Mouse (Mus musculus) hematopoietic stem cell, adult 5-6 weeks (primary cell): Measurements from ENCODE around the gene Sptlc2. TPM values are rescaled to one million over a fixed set of nuclear protein-coding genes. Genes with fewer than 3 reads are reported as not detected.
A peak's percentile ranks its signal among the peaks of the same experiment; 100 is the strongest.

Experiments used
- ATAC-seq, 2 experiments: fragments of 125-278 bp in 1 of 2; replicated peaks in 1 of 2; 2 replicates each; pipeline ENCODE4 v1.8.0; 2016 to 2017; ENCODE audit warnings: inconsistent platforms in 2 of 2, mild to moderate bottlenecking in 2 of 2, moderate number of reproducible peaks in 2 of 2, low read depth in 1 of 2, moderate TSS enrichment in 1 of 2; ENCODE audit not compliant: low FRiP score in 2 of 2, poor library complexity in 2 of 2, severe bottlenecking in 2 of 2, insufficient read depth in 1 of 2, low TSS enrichment in 1 of 2
- total RNA-seq: library from RNA; stranded (forward); fragments of 172-1452, 232-1000 nt; gene quantifications from 2 replicates; pipeline ENCODE4 v1.2.3, GENCODE M21; 2017

Sptlc2 gene
- total RNA-seq, 1 experiment from 2014 or later = 76.4 TPM

- ATAC-seq = no peak
Observed at GRCm38 (mm10) chr12:87401883-87402282, 13.7 kb upstream of the Sptlc2 start.

GRCm38 (mm10) chr12:87399119-87399819 is 11.1 kb upstream of the Sptlc2 start:
- ATAC-seq = peak; percentile 27 to 69; a peak in 1 of 4 replicates

GRCm38 (mm10) chr12:87397811-87398417 is 9.8 kb upstream of the Sptlc2 start:
- ATAC-seq = no peak

GRCm38 (mm10) chr12:87397126-87397525 is 9.0 kb upstream of the Sptlc2 start:
- no peak for ATAC-seq

GRCm38 (mm10) chr12:87394316-87394715 is 6.2 kb upstream of the Sptlc2 start:
- ATAC-seq = no peak

GRCm38 (mm10) chr12:87393447-87394145 is 5.4 kb upstream of the Sptlc2 start:
- ATAC-seq = 0 out of 4 replicates have a peak, but pooled peaks of 1 of the 2 experiments have one; percentile 12

- ATAC-seq = no peak
Observed at GRCm38 (mm10) chr12:87391355-87391754, 3.2 kb upstream of the Sptlc2 start.

GRCm38 (mm10) chr12:87389231-87389630 is 1.1 kb upstream of the Sptlc2 start:
- ATAC-seq = no peak

GRCm38 (mm10) chr12:87387171-87388121 is 709 bp downstream of the Sptlc2 start:
- no peak; a peak in 1 of 4 replicates for ATAC-seq

- ATAC-seq = no peak
Observed at GRCm38 (mm10) chr12:87385051-87385450, 3.1 kb downstream of the Sptlc2 start.

- ATAC-seq = no peak
Observed at GRCm38 (mm10) chr12:87381380-87381682, 6.8 kb downstream of the Sptlc2 start.

GRCm38 (mm10) chr12:87380586-87381379 is 7.4 kb downstream of the Sptlc2 start:
- ATAC-seq = peak in 1 of 2 experiments; percentile 14; a peak in 2 of 4 replicates

GRCm38 (mm10) chr12:87379496-87379895 is 8.7 kb downstream of the Sptlc2 start:
- peak in 1 of 2 experiments; percentile 36; a peak in 2 of 4 replicates for ATAC-seq

- no peak for ATAC-seq
Observed at GRCm38 (mm10) chr12:87374159-87374558, 14.0 kb downstream of the Sptlc2 start.

- ATAC-seq = no peak
Observed at GRCm38 (mm10) chr12:87369319-87369718, 18.8 kb downstream of the Sptlc2 start.

- ATAC-seq = no peak
Observed at GRCm38 (mm10) chr12:87368092-87368491, 20.1 kb downstream of the Sptlc2 start.

GRCm38 (mm10) chr12:87365676-87366075 is 22.5 kb downstream of the Sptlc2 start:
- ATAC-seq = no peak
